ENCODE assay signal across 10 mouse cellular contexts in genomic region chr11:117154088-117154815, GRCm38 (mm10). TPM values are rescaled to one million over a fixed set of nuclear protein-coding genes. Genes with fewer than 3 reads are reported as not detected.
DNase-seq lines count a peak whose midpoint lies in the region; ATAC-seq and TF ChIP-seq lines count a peak whose summit lies in the region.
"Had no signal": no experiment of that assay in that cellular context is flagged by ENCODE, and none has a peak within 500 bp of the region (broad histone marks: within the 10 kb centered on the region; RNA-seq: fewer than 3 reads in every experiment).

No protein-coding gene starts in this region.

- peak overlapping the region; percentile 71 for H3K27ac ChIP-seq in heart, embryonic 12.5 days (ENCODE audit: poor library complexity, severe bottlenecking)
- H3K27ac ChIP-seq in neural tube, embryonic 13.5 days (replicated peaks) = 0 out of 2 replicates have a peak overlapping the region, but pooled peaks have one; percentile 9
- peak overlapping the region; percentile 66 for H3K27ac ChIP-seq in intestine, postnatal 0 days (ENCODE audit: low read depth, low read length)
- H3K27ac ChIP-seq: embryonic facial prominence, embryonic 12.5 days had no signal

- H3K4me1 ChIP-seq in heart, embryonic 12.5 days (replicated peaks) = peaks cover 47% of the 10 kb centered on the region
- peaks cover 16% of the 10 kb centered on the region; the same call in 1 of the 2 replicates for H3K4me1 ChIP-seq in neural tube, embryonic 13.5 days (replicated peaks)
- H3K4me1 ChIP-seq in intestine, postnatal 0 days (replicated peaks; ENCODE audit: control insufficient read depth, insufficient read depth, low read length) = no peaks in the 10 kb centered on the region

- peak overlapping the region; percentile 50; the same call in 1 of the 2 replicates for H3K9ac ChIP-seq in heart, embryonic 12.5 days
- no peak overlapping the region for H3K9ac ChIP-seq in neural tube, embryonic 13.5 days
- H3K9ac ChIP-seq in intestine, postnatal 0 days (ENCODE audit: low read depth, low read length) = no peak overlapping the region
- H3K9ac ChIP-seq: embryonic facial prominence, embryonic 12.5 days had no signal

- 28% methylated on average over 7 of the region's 7 CpGs for WGBS in heart, embryonic 12.5 days
- 38% methylated on average over 7 of the region's 7 CpGs for WGBS in neural tube, embryonic 13.5 days
- 34% methylated on average over 7 of the region's 7 CpGs for WGBS in intestine, postnatal 0 days

- TF ChIP-seq CTCF in intestine, postnatal 0 days (IDR thresholded peaks at IDR 0.05; ENCODE audit: low read depth) = peak; percentile 77

- intact Hi-C loops in heart, postnatal 36 days (cut with DNase I) = no loop called here
- intact Hi-C loops in gastrocnemius, postnatal 36 days (cut with DNase I) = no loop called here

- ATAC-seq in heart, embryonic 12.5 days (ENCODE audit: insufficient number of reproducible peaks, low FRiP score) = peak; percentile 66
- no peak for ATAC-seq in neural tube, embryonic 13.5 days (ENCODE audit: low read depth)
- peak; percentile 94 for ATAC-seq in intestine, postnatal 0 days

- no peak overlapping the region for H3K4me3 ChIP-seq in heart, embryonic 12.5 days
- no peak overlapping the region for H3K4me3 ChIP-seq in neural tube, embryonic 13.5 days
- no peak overlapping the region for H3K4me3 ChIP-seq in intestine, postnatal 0 days (ENCODE audit: low read depth, low read length)
- H3K4me3 ChIP-seq: embryonic facial prominence, embryonic 12.5 days had no signal

- no peaks in the 10 kb centered on the region for H3K9me3 ChIP-seq in heart, embryonic 12.5 days (replicated peaks)
- no peaks in the 10 kb centered on the region for H3K9me3 ChIP-seq in neural tube, embryonic 13.5 days
- H3K9me3 ChIP-seq in intestine, postnatal 0 days (ENCODE audit: control insufficient read depth) = no peaks in the 10 kb centered on the region
- H3K9me3 ChIP-seq: embryonic facial prominence, embryonic 12.5 days had no signal

- H3K27me3 ChIP-seq in heart, embryonic 12.5 days (replicated peaks) = no peaks in the 10 kb centered on the region
- H3K27me3 ChIP-seq in neural tube, embryonic 13.5 days = no peaks in the 10 kb centered on the region
- no peaks in the 10 kb centered on the region for H3K27me3 ChIP-seq in intestine, postnatal 0 days (replicated peaks; ENCODE audit: control insufficient read depth, insufficient read depth, low read length)

- peaks cover 89% of the 10 kb centered on the region for H3K36me3 ChIP-seq in heart, embryonic 12.5 days
- peaks cover 91% of the 10 kb centered on the region for H3K36me3 ChIP-seq in neural tube, embryonic 13.5 days
- H3K36me3 ChIP-seq in intestine, postnatal 0 days (ENCODE audit: control insufficient read depth, insufficient read depth) = peaks cover 51% of the 10 kb centered on the region

- DNase-seq in heart, postnatal 36 days = no peak
- no peak for DNase-seq in neural tube, embryonic 10.5 days (ENCODE audit: extremely low spot score, low spot score)
- DNase-seq in yolk sac, embryonic 10.5 days (ENCODE audit: low spot score) = peak; percentile 79
- no peak for DNase-seq in gastrocnemius, postnatal 36 days
- DNase-seq in frontal cortex, postnatal 25 days (ENCODE audit: low spot score in 2 of 2) = no peak
- DNase-seq: gastrocnemius, postnatal 14 days had no signal

- H3K4me2 ChIP-seq in heart, embryonic 12.5 days = no peak overlapping the region
- no peak overlapping the region for H3K4me2 ChIP-seq in neural tube, embryonic 13.5 days
- H3K4me2 ChIP-seq in intestine, postnatal 0 days (replicated peaks; ENCODE audit: low read depth) = no peak overlapping the region
- H3K4me2 ChIP-seq: embryonic facial prominence, embryonic 12.5 days had no signal

RNA-seq across cellular contexts. Expression of gene Sec14l1, which starts 39.3 kb away (rescaled TPM):
- 53.4 and 56.6 TPM in 2 replicates for polyA plus RNA-seq in heart, embryonic 12.5 days (2016; fragmentation: Nextera tagmentation; extraction: Ambion mirVana)
- 10 to 100 TPM; 67.9 to 75.2 TPM for total RNA-seq in heart, postnatal 36 days (2021)
- polyA plus RNA-seq in neural tube, embryonic 13.5 days (2015; fragmentation: Nextera tagmentation; extraction: Ambion mirVana) = 57.6 and 67.0 TPM in 2 replicates
- polyA plus RNA-seq in intestine, postnatal 0 days (2015; fragmentation: Nextera tagmentation; extraction: Ambion mirVana) = 22.8 and 23.9 TPM in 2 replicates
- total RNA-seq in gastrocnemius, postnatal 36 days (2021) = 10 to 100 TPM; 37.6 to 42.9 TPM

RNA-seq across cellular contexts. Expression of gene Sept9, which starts 45.2 kb away (rescaled TPM):
- polyA plus RNA-seq in heart, embryonic 12.5 days (2016; fragmentation: Nextera tagmentation; extraction: Ambion mirVana) = 102 and 103 TPM in 2 replicates
- total RNA-seq in heart, postnatal 36 days (2021) = 10 to 100 TPM; 28.6 to 37.1 TPM
- polyA plus RNA-seq in neural tube, embryonic 13.5 days (2015; fragmentation: Nextera tagmentation; extraction: Ambion mirVana) = 105 and 120 TPM in 2 replicates
- polyA plus RNA-seq in intestine, postnatal 0 days (2015; fragmentation: Nextera tagmentation; extraction: Ambion mirVana) = 74.5 and 81.5 TPM in 2 replicates
- 10 to 100 TPM; 11.3 to 14.2 TPM for total RNA-seq in gastrocnemius, postnatal 36 days (2021)

Comparison
In these comparisons a context has a peak if more than half of its experiments do, and no peak if none do; other contexts are left out.
1. H3K27ac ChIP-seq: peak in every context shown above with its lines; median percentile 71 in heart, embryonic 12.5 days; 66 in intestine, postnatal 0 days; 9 in neural tube, embryonic 13.5 days.